Mouse (Mus musculus) adrenal gland, postnatal 14 days (tissue): ENCODE data around the gene Dgkg. TPM values are rescaled to one million over a fixed set of nuclear protein-coding genes. Genes with fewer than 3 reads are reported as not detected.

Source experiments
- DNase-seq: peaks from one replicate; pipeline ENCODE4 v3.0.0; 2021; ENCODE audit warnings: mixed read lengths
- total RNA-seq: library from RNA; stranded (reverse); gene quantifications from 2 replicates; pipeline ENCODE4 v1.2.3, GENCODE M21; 2021

The Dgkg gene
- total RNA-seq, 1 experiment from 2014 or later: 3.1 TPM

DNA sequence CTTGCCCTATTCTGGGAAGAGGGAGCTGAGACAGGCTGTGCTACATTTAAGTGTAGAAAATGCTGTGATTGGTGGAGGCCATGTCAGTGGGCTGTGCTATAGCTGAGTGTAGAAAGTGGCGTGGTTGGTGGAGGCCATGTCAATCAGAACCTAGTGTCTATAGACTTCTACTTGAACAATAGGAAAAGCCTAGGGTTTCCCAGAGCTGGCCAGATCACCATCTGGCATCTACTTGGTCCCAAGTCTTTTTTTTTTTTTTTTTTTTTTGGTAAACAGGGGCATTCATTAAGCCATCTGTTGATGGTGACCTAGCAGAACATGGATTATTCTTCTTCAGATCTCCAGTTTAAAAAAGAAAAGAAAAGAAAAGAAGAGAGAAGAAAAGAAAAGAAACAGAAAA lies 60.6 kb downstream of the Dgkg start:
- DNase-seq: no peak

DNA sequence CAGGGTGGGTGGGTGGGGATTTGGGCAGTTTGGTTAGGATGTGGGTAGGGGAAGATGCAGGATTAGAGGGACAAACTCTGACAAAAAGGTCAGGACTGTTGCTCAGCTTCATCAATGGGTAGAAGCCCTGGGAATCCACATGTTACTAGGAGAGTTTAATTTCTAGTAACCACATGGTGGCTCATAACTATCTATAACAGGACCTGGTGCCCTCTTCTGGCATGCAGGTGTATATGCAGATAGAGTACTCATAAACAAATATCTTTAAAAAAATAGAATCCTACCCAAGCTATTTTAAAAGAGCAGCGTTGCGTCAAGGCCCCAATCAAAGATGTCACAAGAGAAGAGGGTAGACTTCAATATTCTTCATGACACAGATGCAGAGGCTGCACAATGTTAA lies 63.1 kb downstream of the Dgkg start:
- DNase-seq: peak; percentile 27

DNA sequence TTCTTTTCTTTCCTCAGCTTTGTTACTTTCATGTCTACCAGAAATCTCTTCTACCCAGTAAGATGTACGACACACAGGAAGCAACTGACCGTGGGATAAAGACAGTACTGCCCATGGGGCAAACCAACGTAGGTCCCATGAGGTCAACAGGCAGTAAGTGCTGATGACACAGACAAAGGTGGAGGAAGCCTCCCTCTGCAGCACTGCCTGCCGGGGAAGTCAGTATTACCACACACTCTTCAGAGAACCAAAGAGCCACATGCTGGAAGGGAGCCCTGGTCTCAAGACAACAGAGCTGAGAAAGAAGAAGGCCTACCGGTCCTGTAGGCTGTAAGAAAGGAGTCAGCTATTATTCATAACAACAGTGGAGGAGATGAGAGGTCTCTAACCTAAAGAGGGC lies 67.4 kb downstream of the Dgkg start:
- no peak for DNase-seq

DNA sequence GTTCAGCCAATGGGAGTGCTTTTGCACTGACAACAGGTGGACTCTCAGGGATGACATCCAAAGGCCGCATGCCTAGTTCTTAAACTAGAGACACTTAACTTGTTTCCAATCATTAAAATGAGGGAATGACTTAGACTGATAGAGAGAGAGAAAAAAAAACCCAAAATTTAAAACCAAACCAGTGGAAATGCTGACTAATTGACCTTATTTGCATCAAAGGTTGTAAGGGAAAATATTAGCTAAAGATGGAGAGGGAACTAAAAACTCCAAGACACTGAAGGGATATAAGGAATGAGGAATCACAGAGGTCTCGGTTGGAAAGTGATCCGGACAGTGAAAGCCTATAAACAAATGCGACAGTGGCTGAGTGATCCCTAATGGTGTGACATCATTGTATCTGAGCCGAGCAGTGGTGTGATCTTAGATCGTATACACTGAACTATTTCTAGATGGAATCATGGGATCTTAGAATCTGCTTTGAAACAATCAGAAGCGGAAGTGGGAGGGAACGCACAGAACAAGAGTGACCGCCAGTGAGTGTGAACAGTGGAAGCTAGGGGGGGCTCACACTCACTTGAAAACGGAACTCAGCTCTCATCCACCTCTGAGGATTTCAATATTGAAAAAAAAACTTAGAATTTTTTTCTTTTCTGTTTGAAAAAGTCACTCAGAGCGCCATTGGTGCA lies 70.7 kb downstream of the Dgkg start:
- DNase-seq: no peak

DNA sequence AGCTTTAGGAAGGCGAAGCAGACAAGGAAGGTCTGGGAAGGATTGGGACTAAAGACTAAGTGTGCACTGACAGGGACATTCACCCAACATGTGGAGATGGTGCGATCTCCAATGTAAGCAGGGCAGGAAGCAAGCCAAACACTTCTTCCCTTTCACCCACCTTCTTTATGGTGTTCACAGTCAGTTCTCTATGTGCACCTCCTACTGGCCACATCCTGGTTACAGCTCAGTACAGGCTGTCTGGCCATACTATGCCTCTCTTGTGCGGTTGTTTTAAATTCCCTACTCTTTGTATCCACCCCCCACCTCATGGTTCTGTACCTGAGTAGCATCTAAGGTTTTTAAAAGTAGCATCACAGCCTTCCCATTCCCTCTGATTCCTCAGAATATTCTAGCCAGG lies 71.5 kb downstream of the Dgkg start:
- DNase-seq: no peak

DNA sequence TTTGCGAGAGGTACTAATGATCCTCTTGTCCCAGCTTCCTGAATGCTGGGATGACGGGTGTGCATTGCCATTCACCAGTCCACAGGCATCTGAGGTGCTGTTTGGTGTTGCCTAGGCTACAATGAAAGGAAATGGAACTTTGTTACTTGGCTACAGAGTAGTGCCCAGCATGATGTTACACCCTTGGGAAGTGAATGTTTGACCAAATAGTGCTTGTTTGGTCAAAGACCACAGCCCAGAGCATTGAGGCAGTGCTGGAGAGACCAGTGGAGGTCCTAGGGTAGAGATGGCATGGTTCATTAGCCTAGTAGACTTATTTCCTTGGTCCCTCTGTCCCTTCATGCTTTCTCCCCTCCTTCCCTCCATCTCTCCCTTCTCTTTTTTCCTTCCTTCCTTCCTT lies 73.6 kb downstream of the Dgkg start:
- DNase-seq: no peak

DNA sequence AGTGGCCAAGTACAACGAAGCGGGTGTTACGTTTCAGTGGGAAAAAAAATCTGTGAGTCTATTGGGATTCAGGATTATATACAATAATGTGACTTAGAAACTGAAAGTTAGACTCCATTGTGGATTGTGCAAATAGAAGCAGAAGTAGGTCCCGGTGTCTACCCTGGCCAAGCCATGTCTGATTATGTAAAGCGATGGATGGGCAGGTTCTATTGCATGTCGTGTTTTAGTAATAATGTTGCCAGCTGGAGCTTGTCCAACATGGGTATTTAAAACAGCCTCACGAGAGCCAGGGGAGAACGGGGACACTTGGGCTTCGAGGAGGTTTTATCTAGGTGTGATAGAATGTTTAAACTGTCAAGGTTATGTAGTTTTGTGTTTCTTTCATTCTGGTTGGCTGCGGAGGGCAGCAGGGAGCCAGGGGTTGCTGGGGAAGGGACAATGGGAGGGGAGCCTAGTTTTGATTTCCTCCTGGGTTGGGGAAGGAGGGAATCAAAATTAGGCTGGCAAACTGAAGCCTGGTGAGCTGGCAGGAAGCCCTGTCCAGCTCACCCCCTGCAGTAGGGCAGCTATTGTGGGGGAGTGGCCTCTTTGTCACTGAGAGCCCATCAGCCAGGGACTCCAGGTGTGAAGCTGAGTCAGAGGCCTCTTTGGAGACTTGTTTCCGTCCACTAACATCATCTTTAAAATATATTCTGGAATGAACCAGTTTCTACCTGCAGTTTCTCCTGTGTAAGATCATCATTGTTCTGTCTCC lies 74.7 kb downstream of the Dgkg start:
- DNase-seq: no peak

DNA sequence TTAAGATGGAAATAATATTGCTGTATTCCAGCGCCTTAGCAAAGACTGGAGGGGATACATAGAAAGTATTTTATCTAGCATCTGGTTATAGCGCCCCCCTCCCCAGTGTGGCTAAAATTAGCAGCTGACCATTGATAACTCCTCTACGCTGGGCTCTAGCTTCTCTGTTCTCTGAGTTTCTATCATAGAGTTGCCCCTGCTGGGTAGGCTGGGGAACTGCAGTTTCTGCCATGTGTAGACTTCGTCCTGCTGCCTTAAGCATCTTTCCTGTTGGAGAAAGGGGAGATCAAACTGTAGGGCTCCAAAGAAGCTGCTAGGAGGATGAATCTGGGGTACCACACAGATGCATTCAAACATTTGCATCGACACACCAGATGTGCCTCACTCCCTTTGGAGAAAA lies 76.9 kb downstream of the Dgkg start:
- peak; percentile 31 for DNase-seq

DNA sequence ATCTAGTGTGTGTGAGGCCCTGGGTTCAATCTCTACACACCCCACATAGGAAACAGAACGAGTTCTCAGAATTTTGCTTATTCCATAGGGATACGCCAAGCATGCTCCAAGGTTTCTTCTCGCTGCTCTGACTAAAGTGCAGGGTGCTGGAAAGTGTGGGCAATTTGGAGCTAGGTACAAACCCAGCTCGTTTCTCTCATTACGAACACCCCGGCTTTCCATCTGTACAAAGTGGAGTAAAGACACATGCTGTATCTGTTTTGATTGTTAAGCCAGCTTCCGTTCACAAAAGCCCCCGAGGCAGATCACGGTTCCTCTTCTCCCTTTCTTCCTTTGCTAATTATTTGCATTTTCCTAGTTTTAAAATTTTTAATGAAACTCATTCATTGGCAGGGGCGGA lies 78.1 kb downstream of the Dgkg start:
- no peak for DNase-seq

DNA sequence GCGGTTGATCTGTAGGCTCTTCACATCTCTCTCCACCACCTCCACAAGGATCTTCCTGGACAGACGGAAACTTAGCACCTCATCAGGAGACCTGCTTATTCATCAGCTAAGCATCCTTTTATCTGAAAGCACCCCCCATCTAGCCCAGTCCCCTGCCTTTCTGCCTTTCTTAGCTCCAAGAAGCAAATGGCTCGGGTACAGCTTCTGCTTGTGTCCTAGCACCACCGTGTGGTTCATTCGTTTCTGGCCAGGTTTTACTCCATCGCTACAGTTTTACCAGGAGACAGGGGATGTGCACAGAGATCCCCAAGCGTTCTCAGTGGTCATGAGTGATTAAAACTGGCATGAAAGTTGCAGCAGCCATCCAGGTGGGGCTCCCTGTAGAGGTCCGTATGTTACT lies 79.4 kb downstream of the Dgkg start:
- peak; percentile 36 for DNase-seq

DNA sequence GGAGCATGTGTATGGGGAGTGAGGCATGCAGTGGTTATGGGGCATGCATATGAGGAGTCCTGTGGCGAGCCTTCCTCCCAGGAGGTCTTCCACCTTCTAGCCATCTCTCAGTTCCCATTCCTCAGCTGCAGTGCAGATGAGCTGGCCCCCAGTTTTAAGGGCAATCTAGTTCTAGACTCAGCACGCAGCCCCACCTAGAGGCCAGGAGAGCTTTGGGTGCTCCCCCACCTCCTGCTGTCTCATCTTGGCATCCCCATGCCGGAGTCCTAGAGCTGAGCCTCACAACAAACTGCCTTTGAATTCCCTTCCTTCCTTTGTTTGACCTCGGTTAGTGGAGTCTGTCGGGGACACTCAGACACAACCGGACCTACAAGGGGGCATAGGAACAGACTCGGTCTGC lies 82.9 kb downstream of the Dgkg start:
- DNase-seq: no peak

DNA sequence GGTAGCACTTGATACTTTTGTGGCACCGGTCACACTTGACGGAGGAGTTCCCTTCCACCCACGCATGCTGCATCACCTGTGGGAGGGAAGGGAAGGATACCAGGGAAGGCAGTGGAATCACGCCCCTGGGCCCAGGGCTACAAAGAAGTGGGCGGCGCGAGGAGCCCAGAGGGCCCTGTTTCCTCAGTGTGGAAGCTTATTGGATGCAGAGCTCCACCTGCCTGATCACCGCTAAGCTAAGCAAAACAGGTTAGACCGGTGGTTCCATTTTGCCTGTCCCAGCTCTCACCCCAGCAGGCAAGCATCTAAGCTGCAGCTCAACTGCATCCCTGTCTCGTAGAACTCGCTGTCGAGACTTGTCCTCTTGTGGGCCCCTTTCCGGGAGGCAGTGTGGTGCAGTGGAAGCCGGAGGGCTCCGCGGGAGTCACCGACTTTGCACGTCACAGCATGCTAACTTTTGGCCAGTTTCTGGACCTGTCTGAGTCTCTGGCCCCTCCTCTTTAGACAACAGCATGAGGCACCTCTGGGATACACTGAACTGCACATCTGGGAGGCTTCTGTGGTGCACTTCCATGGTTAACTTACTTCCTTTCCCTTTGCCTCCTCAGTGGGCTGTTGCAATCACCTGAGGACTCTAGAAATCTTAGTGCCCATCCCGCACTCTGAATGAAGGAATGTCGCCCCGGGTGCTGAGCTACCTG lies 84.2 kb downstream of the Dgkg start:
- no peak for DNase-seq

DNA sequence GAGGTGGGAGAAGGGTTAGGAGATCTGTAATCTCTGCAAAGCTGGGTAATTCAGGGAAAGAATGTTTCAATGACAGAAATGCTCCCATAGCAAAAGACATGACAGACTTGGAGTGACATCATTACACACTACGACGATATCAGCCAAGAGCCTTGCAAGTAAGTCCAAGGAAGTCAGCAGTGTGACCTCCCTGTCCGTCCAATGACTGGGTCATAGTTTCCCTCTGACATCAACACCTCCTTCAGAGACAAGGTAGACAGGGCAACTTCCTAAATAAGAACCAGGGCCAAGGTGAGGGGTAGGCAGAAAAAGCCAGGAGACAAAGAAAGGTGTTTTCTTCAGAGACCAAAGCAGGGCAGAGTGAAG lies 92.1 kb downstream of the Dgkg start:
- no peak for DNase-seq

DNA sequence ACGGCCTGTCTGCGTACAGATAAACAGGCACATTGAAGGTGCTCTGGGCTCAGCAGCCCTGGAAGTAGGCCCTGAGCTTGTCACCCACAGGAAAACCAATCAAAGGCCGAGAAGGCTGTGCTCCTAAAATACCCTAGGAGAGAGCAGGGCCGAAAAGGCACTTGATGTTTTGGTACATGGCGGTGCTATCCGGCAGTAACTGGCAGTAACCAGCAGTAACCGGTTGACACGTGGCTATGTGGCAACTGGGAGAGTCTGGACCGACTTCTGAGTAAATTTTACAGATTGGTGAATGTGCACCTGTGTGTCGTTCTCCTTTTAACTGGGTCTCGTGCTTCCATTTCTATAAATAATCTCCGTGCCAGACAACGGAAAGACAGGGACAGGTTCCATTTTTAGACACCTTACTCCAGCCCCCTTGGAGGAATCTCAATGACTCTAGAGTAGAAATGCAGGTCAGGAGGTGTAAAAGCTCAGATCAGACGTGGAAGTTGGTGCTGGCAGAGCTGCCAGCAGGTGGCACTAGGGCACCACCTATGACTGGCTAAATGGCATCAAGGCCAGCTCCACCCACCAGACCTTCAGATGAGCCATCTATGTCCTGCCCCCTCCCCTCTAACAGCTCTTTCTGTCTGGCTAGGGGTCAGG lies 92.6 kb downstream of the Dgkg start:
- DNase-seq: peak; percentile 85

DNA sequence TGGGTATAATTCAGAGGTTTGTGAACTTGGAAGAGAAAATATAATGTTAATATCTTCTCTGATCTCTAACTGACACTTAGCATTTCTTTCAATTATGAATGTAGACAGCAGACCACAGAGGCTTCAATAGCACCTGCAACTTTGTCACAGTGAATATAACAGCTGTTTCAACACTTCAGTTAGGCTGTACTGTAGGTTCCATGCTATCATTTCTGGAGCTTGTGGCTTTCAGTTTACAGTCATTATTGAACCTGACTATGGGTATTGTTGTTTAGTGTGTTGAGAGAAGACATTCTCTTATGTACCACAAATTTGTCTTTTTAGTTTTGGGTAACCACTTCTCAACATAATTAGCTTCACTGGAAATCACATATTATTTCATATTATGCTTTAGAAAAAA lies 93.4 kb downstream of the Dgkg start:
- no peak for DNase-seq

DNA sequence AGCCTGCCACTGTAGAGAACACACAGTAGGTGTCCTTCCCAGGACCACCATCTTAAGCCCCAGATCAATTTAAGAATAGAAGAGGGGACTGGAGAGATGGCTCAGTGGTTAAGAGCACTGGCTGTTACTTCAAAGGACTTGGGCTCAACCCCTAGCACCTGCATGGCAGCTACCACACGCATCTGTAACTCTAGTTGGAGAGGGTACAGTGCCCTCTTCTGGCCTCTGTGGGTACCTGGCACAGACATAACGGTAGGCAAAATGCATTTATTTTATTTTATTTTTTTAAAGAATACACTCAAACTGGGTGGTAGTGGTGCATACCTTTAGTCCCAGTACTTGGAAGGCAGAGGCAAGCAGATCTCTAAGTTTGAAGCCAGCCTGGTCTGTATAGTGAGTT lies 102.0 kb downstream of the Dgkg start:
- peak; percentile 39 for DNase-seq

DNA sequence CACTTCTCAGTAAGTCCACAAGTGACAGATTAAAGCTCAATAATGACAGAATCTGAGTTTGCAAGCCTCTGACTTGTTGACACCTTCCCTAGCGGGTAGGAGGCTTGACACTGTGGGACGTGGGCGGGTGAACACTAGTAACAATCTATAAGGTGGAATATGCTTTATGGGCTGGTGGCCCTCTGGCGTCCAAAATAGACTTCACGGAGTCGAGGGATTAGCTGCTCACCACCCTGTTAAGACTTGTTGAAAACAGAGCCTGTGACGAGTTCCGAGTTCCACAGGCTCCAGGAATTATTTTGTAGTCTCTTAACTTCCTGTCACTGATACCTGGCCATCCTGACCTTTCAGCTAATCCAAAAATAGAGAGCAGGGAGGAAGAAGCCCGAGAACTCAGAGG lies 104.7 kb downstream of the Dgkg start:
- no peak for DNase-seq

DNA sequence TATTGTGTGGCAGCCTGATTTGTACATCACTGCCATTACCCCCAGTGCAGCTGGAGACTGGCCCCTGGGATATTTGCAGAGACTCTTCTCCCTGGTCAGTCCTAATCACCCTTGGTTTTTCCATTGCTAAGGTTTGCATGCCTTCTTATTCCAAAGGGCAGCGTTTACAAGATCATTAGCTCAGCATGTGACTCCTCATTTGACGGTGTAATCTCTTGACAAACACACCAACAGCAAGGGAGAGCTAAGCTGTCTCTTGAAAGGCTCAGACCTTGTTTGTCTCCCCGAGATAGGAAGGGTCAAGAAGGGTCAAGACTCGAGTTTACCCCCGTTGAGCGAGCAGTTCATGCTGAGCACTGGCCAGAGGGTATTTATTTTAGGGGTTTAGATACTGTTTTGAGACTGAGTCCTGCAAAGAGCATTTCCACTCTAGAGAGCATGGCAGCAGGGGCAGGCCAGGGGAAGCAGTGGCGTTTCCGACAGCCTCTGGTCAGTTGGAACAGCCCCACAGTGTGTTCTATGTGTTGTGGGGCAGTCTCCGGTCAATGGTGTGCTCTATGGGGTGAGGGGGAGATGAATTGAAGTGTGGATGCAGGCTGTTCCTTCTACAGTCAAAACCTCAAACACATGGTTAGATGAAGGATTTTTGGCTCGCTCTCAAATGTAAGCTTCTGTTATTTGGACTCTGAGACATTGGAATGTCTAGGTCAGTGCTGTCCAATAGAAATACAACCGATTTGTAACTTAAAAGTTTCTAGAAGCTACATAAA lies 105.6 kb downstream of the Dgkg start:
- DNase-seq: no peak

DNA sequence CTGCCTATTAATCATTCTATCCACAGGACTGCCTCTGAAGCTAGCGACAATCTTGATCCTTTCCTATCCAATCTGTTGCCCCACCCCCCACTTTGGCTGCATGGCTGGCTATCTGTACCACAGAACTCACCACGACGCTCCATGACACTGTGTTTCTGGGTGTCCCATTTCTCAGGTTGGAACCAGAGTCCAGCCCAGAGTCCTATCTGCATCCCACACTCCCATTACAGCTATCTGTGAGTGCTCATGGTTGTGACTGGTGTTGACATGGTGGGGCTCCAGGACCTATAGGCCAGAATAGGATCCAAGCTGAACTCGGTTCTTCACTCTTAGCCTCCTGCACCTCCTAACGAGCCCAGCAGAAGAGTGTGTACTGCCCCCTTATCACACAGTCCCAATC lies 107.7 kb downstream of the Dgkg start:
- DNase-seq: no peak

DNA sequence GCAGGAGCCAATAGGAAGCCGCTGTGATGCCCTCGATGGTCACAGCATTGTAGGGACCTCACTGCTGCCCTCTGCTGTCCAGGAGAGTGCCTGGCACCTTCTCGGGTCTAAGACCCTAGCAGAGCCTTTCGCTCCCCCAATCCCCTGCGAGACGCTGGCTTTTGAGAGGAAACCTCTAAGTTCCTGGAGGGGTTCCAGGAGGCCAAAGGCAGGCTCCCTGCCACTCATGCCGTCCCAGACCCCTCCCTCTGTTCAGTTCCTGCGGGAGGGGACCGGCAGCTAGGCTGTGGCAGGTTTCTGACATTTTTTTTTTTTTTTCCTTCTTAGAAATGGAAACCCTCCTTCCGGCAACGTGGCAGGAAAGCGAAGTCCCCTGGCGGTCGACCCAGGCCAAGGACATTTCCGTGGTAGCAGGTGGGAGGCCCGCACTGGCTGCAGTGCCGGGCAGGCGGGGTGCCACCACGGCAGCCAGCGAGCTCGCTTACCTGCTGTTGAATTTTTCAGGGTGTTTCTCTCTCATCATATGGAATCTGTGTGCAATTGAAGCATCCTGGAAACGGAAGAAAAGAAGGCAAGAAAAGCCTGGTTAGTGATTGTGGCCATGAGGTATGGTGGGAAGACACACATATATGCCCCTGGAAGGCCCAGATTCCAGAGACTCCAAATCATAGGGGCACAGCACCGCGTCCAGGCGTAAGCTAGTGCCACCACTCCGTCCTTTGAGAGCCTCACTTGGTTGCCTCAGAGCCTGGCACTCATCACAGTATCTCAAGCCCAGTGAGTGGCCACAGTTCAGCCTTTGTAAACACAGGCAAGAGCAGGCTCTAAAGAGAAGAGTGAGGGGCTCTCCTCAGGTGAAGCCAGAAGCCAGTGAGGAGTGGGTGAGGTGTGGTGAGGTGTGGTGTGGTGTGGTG lies 108.6 kb downstream of the Dgkg start:
- DNase-seq: peak; percentile 91

DNA sequence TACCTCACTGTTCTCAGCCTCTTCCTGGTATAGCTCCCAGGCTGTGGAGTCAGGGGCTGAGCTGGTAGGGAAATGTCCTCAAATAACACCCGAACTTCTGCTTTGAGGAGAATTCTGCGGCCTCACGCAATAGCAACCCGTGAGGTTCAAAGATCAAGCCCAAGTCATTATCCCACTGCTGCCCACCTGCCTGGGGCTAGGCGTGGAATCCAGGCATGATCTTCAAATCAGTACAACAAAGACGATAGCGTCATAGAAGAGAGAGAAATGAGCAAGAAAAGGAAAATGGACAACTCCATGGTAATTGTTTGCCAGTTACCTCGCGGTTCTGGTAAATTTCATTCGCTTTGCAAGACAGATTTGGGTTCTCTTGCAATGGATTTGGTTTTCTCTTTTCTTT lies 109.3 kb downstream of the Dgkg start:
- DNase-seq: no peak
